ENCODE assay signal across 22 mouse cellular contexts in the genomic region with DNA sequence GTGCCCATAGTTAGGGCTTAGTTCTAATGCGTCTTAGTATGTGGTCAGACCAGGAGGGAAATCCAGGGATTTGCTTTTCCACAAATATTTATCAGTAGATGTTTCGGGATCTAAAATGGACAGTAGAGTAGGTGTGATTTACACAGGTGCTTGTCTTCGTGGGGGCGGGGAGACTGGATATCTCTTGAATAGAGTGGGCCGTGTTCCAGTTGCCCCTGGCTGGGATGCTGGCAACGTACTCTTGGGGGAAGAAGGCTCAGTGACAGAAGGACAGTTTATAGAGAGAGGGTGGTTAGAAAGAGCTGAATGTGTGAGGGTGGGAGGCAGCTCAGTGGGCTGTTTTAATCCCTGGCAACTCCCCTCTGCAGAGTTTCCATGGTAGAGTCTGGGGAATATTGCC.
"Had no signal": no experiment of that assay in that cellular context is flagged by ENCODE, and none has a peak within 500 bp of the region (broad histone marks: within the 10 kb centered on the region; RNA-seq: fewer than 3 reads in every experiment).

No protein-coding gene starts in this region.

- H3K4me1 ChIP-seq: liver, embryonic 12.5 days; megakaryocyte, embryonic 14.5 days; midbrain, embryonic 13.5 days had no signal

- H3K4me3 ChIP-seq: layer of hippocampus, adult 2 months; left cerebral cortex, adult 2 months; limb, embryonic 13.5 days; liver, embryonic 12.5 days; liver, embryonic 15.5 days; lung, embryonic 15.5 days; megakaryocyte, embryonic 14.5 days; midbrain, embryonic 10.5 days; midbrain, embryonic 13.5 days; myocyte; neural tube, embryonic 13.5 days had no signal

- H3K9ac ChIP-seq: limb, embryonic 13.5 days; liver, embryonic 12.5 days; liver, embryonic 15.5 days; lung, embryonic 15.5 days; midbrain, embryonic 13.5 days; neural tube, embryonic 13.5 days had no signal

- H3K36me3 ChIP-seq: limb, embryonic 13.5 days; liver, embryonic 12.5 days; liver, embryonic 15.5 days; lung, embryonic 15.5 days; midbrain, embryonic 10.5 days; midbrain, embryonic 13.5 days; neural tube, embryonic 13.5 days had no signal

- DNase-seq: kidney, postnatal 25 days; layer of hippocampus, adult 9-11 months; liver; lung, adult 18-20 months; lung, postnatal 10 days; lung, postnatal 36 days; retina, postnatal 1 day; right cerebral cortex, postnatal 25 days; thymus, adult 18-20 months; thymus, postnatal 4 days had no signal

- ATAC-seq: liver, embryonic 12.5 days; midbrain, embryonic 13.5 days had no signal

- H3K4me2 ChIP-seq: limb, embryonic 13.5 days; liver, embryonic 12.5 days; liver, embryonic 15.5 days; lung, embryonic 15.5 days; midbrain, embryonic 13.5 days; neural tube, embryonic 13.5 days had no signal

- H3K27ac ChIP-seq: kidney, postnatal 0 days; layer of hippocampus, adult 2 months; left cerebral cortex, adult 2 months; limb, embryonic 13.5 days; liver, embryonic 12.5 days; liver, embryonic 15.5 days; lung, embryonic 15.5 days; midbrain, embryonic 13.5 days; neural tube, embryonic 13.5 days had no signal

- H3K9me3 ChIP-seq: limb, embryonic 13.5 days; liver, embryonic 12.5 days; liver, embryonic 15.5 days; lung, embryonic 15.5 days; midbrain, embryonic 10.5 days; neural tube, embryonic 13.5 days had no signal

- H3K27me3 ChIP-seq: liver, embryonic 12.5 days; liver, embryonic 15.5 days; lung, embryonic 15.5 days; neural tube, embryonic 13.5 days had no signal
